ENCODE assay signal across 8 mouse cellular contexts in the genomic region with DNA sequence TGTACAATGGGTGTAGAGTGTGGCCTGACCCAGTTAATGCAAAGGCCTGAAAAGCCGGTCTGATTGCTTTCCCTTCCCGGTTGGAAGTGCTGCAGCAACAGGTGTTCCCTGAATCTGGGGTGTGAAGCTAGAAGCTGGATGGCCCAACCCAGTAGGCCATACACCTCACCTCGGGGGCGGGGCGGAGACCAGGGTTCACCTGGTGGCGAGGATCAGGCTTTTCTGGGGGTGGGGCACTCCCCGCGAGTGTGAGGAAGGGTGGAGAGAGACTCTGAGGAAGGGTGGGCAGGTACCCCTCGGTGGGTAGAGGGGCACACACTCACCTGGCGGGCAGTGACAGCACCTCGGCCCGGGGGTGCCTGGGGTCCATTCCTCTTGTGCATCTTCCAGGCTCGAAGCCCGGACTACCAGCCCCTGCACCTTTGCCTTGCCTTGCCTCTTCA. TPM values are rescaled to one million over a fixed set of nuclear protein-coding genes. Genes with fewer than 3 reads are reported as not detected.
A peak's percentile ranks its signal among the peaks of the same experiment; 100 is the strongest.
DNase-seq lines count a peak whose midpoint lies in the region; ATAC-seq and TF ChIP-seq lines count a peak whose summit lies in the region.

No protein-coding gene starts in this region.

- peaks cover 41% of the 10 kb centered on the region for H3K36me3 ChIP-seq in embryonic facial prominence, embryonic 13.5 days
- H3K36me3 ChIP-seq in intestine, postnatal 0 days (ENCODE audit: control insufficient read depth, insufficient read depth) = peaks cover 22% of the 10 kb centered on the region
- H3K36me3 ChIP-seq in lung, embryonic 15.5 days = peaks cover 25% of the 10 kb centered on the region
- peaks cover 20% of the 10 kb centered on the region for H3K36me3 ChIP-seq in stomach, embryonic 15.5 days

- H3K4me3 ChIP-seq in left cerebral cortex, adult 2 months = peak overlapping the region; percentile 60
- H3K4me3 ChIP-seq in embryonic facial prominence, embryonic 13.5 days = peak overlapping the region; percentile 78
- H3K4me3 ChIP-seq in intestine, postnatal 0 days (ENCODE audit: low read depth, low read length) = peak overlapping the region; percentile 53
- H3K4me3 ChIP-seq in lung, embryonic 15.5 days = peak overlapping the region; percentile 67
- H3K4me3 ChIP-seq in stomach, embryonic 15.5 days (replicated peaks) = peak overlapping the region; percentile 73

- peak overlapping the region; percentile 89 for H3K4me2 ChIP-seq in embryonic facial prominence, embryonic 13.5 days
- peak overlapping the region; percentile 76 for H3K4me2 ChIP-seq in intestine, postnatal 0 days (replicated peaks; ENCODE audit: low read depth)
- peak overlapping the region; percentile 87 for H3K4me2 ChIP-seq in lung, embryonic 15.5 days
- peak overlapping the region; percentile 92 for H3K4me2 ChIP-seq in stomach, embryonic 15.5 days

- H3K9me3 ChIP-seq in embryonic facial prominence, embryonic 13.5 days = no peaks in the 10 kb centered on the region
- H3K9me3 ChIP-seq in intestine, postnatal 0 days (ENCODE audit: control insufficient read depth) = no peaks in the 10 kb centered on the region
- no peaks in the 10 kb centered on the region for H3K9me3 ChIP-seq in lung, embryonic 15.5 days
- no peaks in the 10 kb centered on the region for H3K9me3 ChIP-seq in stomach, embryonic 15.5 days

- DNase-seq in left cerebral cortex, adult 2 months (ENCODE audit: extremely low spot score in 1 of 2, low spot score in 2 of 2) = peak in 1 of 2 experiments; percentile 23
- DNase-seq in left cerebral cortex, adult 18-20 months (ENCODE audit: low spot score in 2 of 2) = no peak
- no peak for DNase-seq in Muller cell, postnatal 12 days (ENCODE audit: inconsistent ontology term)
- DNase-seq in cerebellum, postnatal 4 days (ENCODE audit: low spot score in 2 of 2) = no peak

- H3K4me1 ChIP-seq in embryonic facial prominence, embryonic 13.5 days = peaks cover 23% of the 10 kb centered on the region
- no peaks in the 10 kb centered on the region for H3K4me1 ChIP-seq in intestine, postnatal 0 days (replicated peaks; ENCODE audit: control insufficient read depth, insufficient read depth, low read length)
- H3K4me1 ChIP-seq in lung, embryonic 15.5 days = peaks cover 22% of the 10 kb centered on the region
- H3K4me1 ChIP-seq in stomach, embryonic 15.5 days = peaks cover 18% of the 10 kb centered on the region

- H3K9ac ChIP-seq in embryonic facial prominence, embryonic 13.5 days = peak overlapping the region; percentile 94
- peak overlapping the region; percentile 72 for H3K9ac ChIP-seq in intestine, postnatal 0 days (ENCODE audit: low read depth, low read length)
- H3K9ac ChIP-seq in lung, embryonic 15.5 days = peak overlapping the region; percentile 92
- peak overlapping the region; percentile 80 for H3K9ac ChIP-seq in stomach, embryonic 15.5 days

- WGBS in embryonic facial prominence, embryonic 13.5 days = 9% methylated on average over 14 of the region's 14 CpGs
- WGBS in intestine, postnatal 0 days = 5% methylated on average over 14 of the region's 14 CpGs
- 4% methylated on average over 14 of the region's 14 CpGs for WGBS in lung, embryonic 15.5 days
- 4% methylated on average over 14 of the region's 14 CpGs for WGBS in stomach, embryonic 15.5 days

- ATAC-seq in embryonic facial prominence, embryonic 13.5 days (ENCODE audit: insufficient number of reproducible peaks, insufficient read depth, low FRiP score, low TSS enrichment, low read depth) = 0 out of 2 replicates have a peak, but pooled peaks have one; percentile 12
- peak; percentile 89 for ATAC-seq in intestine, postnatal 0 days
- ATAC-seq in lung, embryonic 15.5 days (ENCODE audit: borderline replicate concordance, extremely low read depth, low FRiP score, low TSS enrichment) = peak; percentile 58
- ATAC-seq in stomach, embryonic 15.5 days (ENCODE audit: insufficient read depth, low FRiP score, low read depth) = peak; percentile 71

- intact Hi-C loops in left cerebral cortex, adult 2 months (cut with DNase I) = no loop called here

- no peak for TF ChIP-seq CTCF in left cerebral cortex, adult 2 months (IDR thresholded peaks at IDR 0.05)
- peak; percentile 19; the same call in 1 of the 2 replicates for TF ChIP-seq CTCF in intestine, postnatal 0 days (IDR thresholded peaks at IDR 0.05; ENCODE audit: low read depth)

- no peaks in the 10 kb centered on the region for H3K27me3 ChIP-seq in embryonic facial prominence, embryonic 13.5 days
- H3K27me3 ChIP-seq in intestine, postnatal 0 days (replicated peaks; ENCODE audit: control insufficient read depth, insufficient read depth, low read length) = no peaks in the 10 kb centered on the region
- no peaks in the 10 kb centered on the region for H3K27me3 ChIP-seq in lung, embryonic 15.5 days
- no peaks in the 10 kb centered on the region for H3K27me3 ChIP-seq in stomach, embryonic 15.5 days (replicated peaks)

- peak overlapping the region; percentile 88 for H3K27ac ChIP-seq in left cerebral cortex, adult 2 months
- H3K27ac ChIP-seq in embryonic facial prominence, embryonic 13.5 days = peak overlapping the region; percentile 71; the same call in 1 of the 2 replicates
- H3K27ac ChIP-seq in intestine, postnatal 0 days (ENCODE audit: low read depth, low read length) = peak overlapping the region; percentile 86
- H3K27ac ChIP-seq in lung, embryonic 15.5 days = peak overlapping the region; percentile 84
- H3K27ac ChIP-seq in stomach, embryonic 15.5 days = peak overlapping the region; percentile 92

RNA-seq across cellular contexts. Expression of a gene that starts 0.4 kb away (rescaled TPM):
- 10 to 100 TPM; 49.9 to 52.2 TPM for total RNA-seq in left cerebral cortex, adult 2 months (2021)
- total RNA-seq in left cerebral cortex, adult 18-20 months (2021) = 10 to 100 TPM; 47.1 to 55.6 TPM
- polyA plus RNA-seq in embryonic facial prominence, embryonic 13.5 days (2015; fragmentation: Nextera tagmentation; extraction: Ambion mirVana) = 28.2 and 30.7 TPM in 2 replicates
- 16.2 and 16.9 TPM in 2 replicates for polyA plus RNA-seq in intestine, postnatal 0 days (2015; fragmentation: Nextera tagmentation; extraction: Ambion mirVana)
- 23.1 and 23.4 TPM in 2 replicates for polyA plus RNA-seq in lung, embryonic 15.5 days (2015; fragmentation: Nextera tagmentation; extraction: Ambion mirVana)
- polyA plus RNA-seq in stomach, embryonic 15.5 days (2015; fragmentation: Nextera tagmentation; extraction: Ambion mirVana) = 22.2 and 22.7 TPM in 2 replicates

RNA-seq across cellular contexts. Expression of a gene that starts 0.5 kb away (rescaled TPM):
- total RNA-seq in left cerebral cortex, adult 2 months (2021) = 1 to 10 TPM; 2.0 to 2.8 TPM
- total RNA-seq in left cerebral cortex, adult 18-20 months (2021) = 1 to 10 TPM; 2.0 to 3.1 TPM
- polyA plus RNA-seq in embryonic facial prominence, embryonic 13.5 days (2015; fragmentation: Nextera tagmentation; extraction: Ambion mirVana) = 1.4 and 1.8 TPM in 2 replicates
- 0.17 and 0.18 TPM in 2 replicates for polyA plus RNA-seq in intestine, postnatal 0 days (2015; fragmentation: Nextera tagmentation; extraction: Ambion mirVana)
- 1.7 TPM in 2 replicates for polyA plus RNA-seq in lung, embryonic 15.5 days (2015; fragmentation: Nextera tagmentation; extraction: Ambion mirVana)
- polyA plus RNA-seq in stomach, embryonic 15.5 days (2015; fragmentation: Nextera tagmentation; extraction: Ambion mirVana) = 0.91 and 1.2 TPM in 2 replicates

RNA-seq across cellular contexts. Expression of a gene that starts 21.6 kb away (rescaled TPM):
- total RNA-seq in left cerebral cortex, adult 2 months (2021) = not detected
- not detected for total RNA-seq in left cerebral cortex, adult 18-20 months (2021)
- polyA plus RNA-seq in embryonic facial prominence, embryonic 13.5 days (2015; fragmentation: Nextera tagmentation; extraction: Ambion mirVana) = 1.6 and 2.0 TPM in 2 replicates
- polyA plus RNA-seq in intestine, postnatal 0 days (2015; fragmentation: Nextera tagmentation; extraction: Ambion mirVana) = 0.29 and 0.46 TPM in 2 replicates
- 0.16 and 0.36 TPM in 2 replicates for polyA plus RNA-seq in lung, embryonic 15.5 days (2015; fragmentation: Nextera tagmentation; extraction: Ambion mirVana)
- polyA plus RNA-seq in stomach, embryonic 15.5 days (2015; fragmentation: Nextera tagmentation; extraction: Ambion mirVana) = 0.36 and 0.39 TPM in 2 replicates

RNA-seq across cellular contexts. Expression of a gene that starts 37.7 kb away (rescaled TPM):
- 1 to 10 TPM; 2.0 to 3.0 TPM for total RNA-seq in left cerebral cortex, adult 2 months (2021)
- total RNA-seq in left cerebral cortex, adult 18-20 months (2021) = 1 to 10 TPM in 1 of 2 experiments, under 1 TPM in 1; 0.70 to 2.0 TPM
- polyA plus RNA-seq in embryonic facial prominence, embryonic 13.5 days (2015; fragmentation: Nextera tagmentation; extraction: Ambion mirVana) = 2.9 and 5.2 TPM in 2 replicates
- polyA plus RNA-seq in intestine, postnatal 0 days (2015; fragmentation: Nextera tagmentation; extraction: Ambion mirVana) = 1.6 and 1.8 TPM in 2 replicates
- 2.7 and 3.2 TPM in 2 replicates for polyA plus RNA-seq in lung, embryonic 15.5 days (2015; fragmentation: Nextera tagmentation; extraction: Ambion mirVana)
- 1.7 and 2.3 TPM in 2 replicates for polyA plus RNA-seq in stomach, embryonic 15.5 days (2015; fragmentation: Nextera tagmentation; extraction: Ambion mirVana)

RNA-seq across cellular contexts. Expression of a gene that starts 42.8 kb away (rescaled TPM):
- 10 to 100 TPM; 17.9 to 18.0 TPM for total RNA-seq in left cerebral cortex, adult 2 months (2021)
- total RNA-seq in left cerebral cortex, adult 18-20 months (2021) = 10 to 100 TPM; 17.7 to 18.2 TPM
- 10.8 and 12.2 TPM in 2 replicates for polyA plus RNA-seq in embryonic facial prominence, embryonic 13.5 days (2015; fragmentation: Nextera tagmentation; extraction: Ambion mirVana)
- polyA plus RNA-seq in intestine, postnatal 0 days (2015; fragmentation: Nextera tagmentation; extraction: Ambion mirVana) = 8.6 and 10.4 TPM in 2 replicates
- polyA plus RNA-seq in lung, embryonic 15.5 days (2015; fragmentation: Nextera tagmentation; extraction: Ambion mirVana) = 9.3 and 9.5 TPM in 2 replicates
- polyA plus RNA-seq in stomach, embryonic 15.5 days (2015; fragmentation: Nextera tagmentation; extraction: Ambion mirVana) = 6.8 and 7.7 TPM in 2 replicates

Comparison
In these comparisons a context has a peak if more than half of its experiments do, and no peak if none do; other contexts are left out.
1. ATAC-seq: peak in every context shown above with its lines; median percentile 89 in intestine, postnatal 0 days; 71 in stomach, embryonic 15.5 days; 58 in lung, embryonic 15.5 days; 12 in embryonic facial prominence, embryonic 13.5 days.